Mouse (Mus musculus): ENCODE measurements around the gene Zic1. TPM values are rescaled to one million over a fixed set of nuclear protein-coding genes. Genes with fewer than 3 reads are reported as not detected.

Gene Zic1
- polyA plus RNA-seq, 1 experiment from 2014 or later = not detected

DNA sequence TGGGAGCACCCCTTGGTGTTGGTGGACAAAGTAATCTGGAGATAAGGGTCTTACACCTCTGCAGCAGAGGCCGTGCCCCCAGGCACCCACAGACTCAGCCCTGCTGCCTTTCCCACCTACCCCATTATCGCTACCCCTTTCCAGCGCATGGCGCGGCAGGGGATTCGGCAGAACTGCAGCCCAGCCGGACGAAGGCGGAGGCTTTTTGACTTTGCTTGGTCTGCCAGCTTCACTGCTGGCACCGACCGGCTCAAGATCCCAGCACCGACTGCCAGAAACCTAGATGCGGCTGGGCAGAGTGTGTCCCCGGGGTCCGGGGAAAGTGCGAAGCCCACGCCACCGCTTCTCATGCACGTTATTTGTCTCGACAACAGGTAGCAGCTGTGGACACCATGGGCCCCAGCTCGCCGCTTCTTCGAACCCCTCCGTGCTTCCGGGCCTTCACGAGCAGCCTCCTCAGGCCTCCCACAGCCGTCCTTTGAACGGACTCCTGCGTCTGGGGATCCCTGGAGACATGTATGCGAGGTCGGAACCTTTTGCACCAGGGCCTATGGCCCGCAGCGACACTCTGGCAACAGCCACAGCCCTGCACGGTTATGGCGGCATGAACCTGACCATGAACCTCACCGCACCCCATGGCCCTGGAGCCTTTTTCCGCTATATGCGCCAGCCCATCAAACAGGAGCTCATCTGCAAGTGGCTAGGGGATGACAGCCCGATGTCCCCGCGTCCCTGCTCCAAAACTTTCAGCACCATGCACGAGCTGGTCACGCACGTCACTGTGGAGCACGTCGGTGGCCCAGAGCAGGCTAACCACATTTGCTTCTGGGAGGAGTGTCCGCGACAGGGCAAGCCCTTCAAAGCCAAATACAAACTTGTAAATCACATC, 13.0 kb upstream of the Zic1 start:
- H3K4me2 ChIP-seq (replicated peaks; ENCODE audit: low read depth, low read length) = no peak overlapping the region

DNA sequence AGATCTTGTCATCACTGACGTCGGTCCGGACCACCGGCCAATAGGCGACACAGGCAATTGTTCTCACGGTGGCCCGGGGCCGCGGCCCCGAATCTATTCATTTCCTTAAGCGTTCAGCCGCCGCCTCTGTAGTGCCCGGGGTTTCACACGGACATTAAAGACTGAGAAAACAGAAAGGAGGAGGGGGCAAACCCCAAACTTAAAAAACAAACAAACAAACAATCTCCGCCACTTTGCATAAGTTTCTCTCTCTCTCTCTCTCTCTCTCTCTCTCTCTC, 12.2 kb upstream of the Zic1 start:
- Histone ChIP-seq H3K4me1 (ENCODE audit: insufficient read depth, low read length) (no peaks in the 10 kb centered on the region), H3K4me2 (replicated peaks; ENCODE audit: low read depth, low read length) (no peak overlapping the region), H3K36me3 (ENCODE audit: insufficient read depth, low read length) (no peaks in the 10 kb centered on the region), H3K9me3 (ENCODE audit: low read length) (no peaks in the 10 kb centered on the region), H3K4me3 (ENCODE audit: low read length) (no peak overlapping the region), H3K27me3 (ENCODE audit: insufficient read depth, low read length) (peaks cover 93% of the 10 kb centered on the region), H3K9ac (replicated peaks; ENCODE audit: low read length) (no peak overlapping the region), H3K27ac (ENCODE audit: low read length) (no peak overlapping the region)
- no peak for ATAC-seq (ENCODE audit: low FRiP score, low TSS enrichment)
- WGBS = 1% methylated on average over 16 of the region's 16 CpGs

More for the DNA sequence above, 13.0 kb upstream of the Zic1 start:
- no peak for ATAC-seq (ENCODE audit: low FRiP score, low TSS enrichment)
- Histone ChIP-seq H3K27ac (ENCODE audit: low read length) (no peak overlapping the region), H3K27me3 (ENCODE audit: insufficient read depth, low read length) (peaks cover 97% of the 10 kb centered on the region), H3K36me3 (ENCODE audit: insufficient read depth, low read length) (no peaks in the 10 kb centered on the region), H3K9me3 (ENCODE audit: low read length) (no peaks in the 10 kb centered on the region), H3K4me3 (ENCODE audit: low read length) (no peak overlapping the region), H3K9ac (replicated peaks; ENCODE audit: low read length) (no peak overlapping the region), H3K4me1 (ENCODE audit: insufficient read depth, low read length) (no peaks in the 10 kb centered on the region)
- WGBS = under 1% methylated on average over 48 of the region's 48 CpGs

DNA sequence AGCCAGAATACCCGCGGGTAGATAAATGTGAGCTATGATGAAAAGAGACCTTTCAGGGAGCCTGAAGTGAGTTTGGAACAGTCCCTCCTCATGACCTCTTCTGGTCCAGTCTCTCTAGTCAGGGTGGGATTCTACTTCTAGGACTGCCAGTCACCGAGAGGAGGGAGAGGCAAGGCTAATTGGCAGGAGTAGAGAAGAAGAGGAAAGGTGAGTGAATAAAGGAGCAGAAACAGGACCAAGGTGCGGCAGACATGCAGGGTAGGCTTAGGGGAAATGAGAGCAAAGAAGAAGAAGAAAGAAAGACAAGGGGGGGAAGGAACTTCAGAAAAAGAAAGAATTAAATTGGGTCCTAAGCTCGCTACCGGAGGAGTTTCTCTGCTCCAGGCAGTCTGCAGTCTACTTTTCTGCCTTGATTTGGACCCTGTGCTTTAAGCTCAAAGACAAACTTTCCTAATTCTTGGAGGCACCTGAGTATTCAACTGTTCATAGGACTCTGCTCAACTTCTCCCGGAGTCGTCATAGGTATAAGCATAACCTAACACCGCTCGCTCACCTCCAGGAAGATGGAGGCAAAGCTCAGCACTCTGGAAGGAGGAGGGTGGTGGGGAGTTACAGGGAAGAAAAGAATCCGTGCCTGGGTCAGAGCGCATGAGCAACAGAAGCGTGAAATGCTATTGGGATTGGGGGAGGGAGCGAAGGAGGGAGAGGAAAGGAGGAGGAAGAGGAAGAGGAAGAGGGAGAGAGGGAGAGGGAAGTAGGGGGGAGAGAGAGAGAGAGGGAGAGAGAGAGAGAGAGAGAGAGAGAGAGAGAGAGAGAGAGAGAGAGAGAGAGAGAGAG, 11.6 kb upstream of the Zic1 start:
- no peak overlapping the region for H3K27ac ChIP-seq (ENCODE audit: low read length)
- ATAC-seq (ENCODE audit: low FRiP score, low TSS enrichment) = no peak
- H3K4me1 ChIP-seq (ENCODE audit: insufficient read depth, low read length) = no peaks in the 10 kb centered on the region
- H3K4me3 ChIP-seq (ENCODE audit: low read length) = no peak overlapping the region
- H3K36me3 ChIP-seq (ENCODE audit: insufficient read depth, low read length) = no peaks in the 10 kb centered on the region
- WGBS = 3% methylated on average over 14 of the region's 14 CpGs
- H3K4me2 ChIP-seq (replicated peaks; ENCODE audit: low read depth, low read length) = no peak overlapping the region
- H3K9me3 ChIP-seq (ENCODE audit: low read length) = no peaks in the 10 kb centered on the region
- peaks cover 93% of the 10 kb centered on the region for H3K27me3 ChIP-seq (ENCODE audit: insufficient read depth, low read length)
- no peak overlapping the region for H3K9ac ChIP-seq (replicated peaks; ENCODE audit: low read length)

DNA sequence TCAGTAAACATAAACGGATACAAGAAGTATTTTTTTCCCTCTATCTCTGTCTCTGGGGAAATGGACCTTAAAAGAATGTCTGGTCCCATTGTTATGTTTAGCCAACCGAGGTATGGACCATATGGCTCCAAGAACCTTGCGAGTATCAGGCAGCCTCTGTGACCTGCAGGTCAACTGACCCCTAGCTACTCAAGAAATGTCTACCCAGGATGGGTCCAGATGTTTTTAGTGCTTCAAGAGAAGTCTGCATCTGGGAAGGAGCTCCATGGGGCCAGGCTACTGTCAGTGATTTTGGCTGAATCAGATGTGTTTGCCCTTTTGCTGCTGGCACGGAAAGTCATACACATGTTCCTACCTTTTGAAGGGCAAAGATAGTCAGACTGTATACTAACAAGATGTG, 9.1 kb upstream of the Zic1 start:
- WGBS = 6% methylated on average over 4 of the region's 4 CpGs
- Histone ChIP-seq H3K4me3 (ENCODE audit: low read length) (no peak overlapping the region), H3K4me2 (replicated peaks; ENCODE audit: low read depth, low read length) (no peak overlapping the region), H3K4me1 (ENCODE audit: insufficient read depth, low read length) (no peaks in the 10 kb centered on the region), H3K27ac (ENCODE audit: low read length) (no peak overlapping the region), H3K27me3 (ENCODE audit: insufficient read depth, low read length) (peaks cover 96% of the 10 kb centered on the region), H3K36me3 (ENCODE audit: insufficient read depth, low read length) (no peaks in the 10 kb centered on the region), H3K9ac (replicated peaks; ENCODE audit: low read length) (no peak overlapping the region), H3K9me3 (ENCODE audit: low read length) (no peaks in the 10 kb centered on the region)
- no peak for ATAC-seq (ENCODE audit: low FRiP score, low TSS enrichment)

DNA sequence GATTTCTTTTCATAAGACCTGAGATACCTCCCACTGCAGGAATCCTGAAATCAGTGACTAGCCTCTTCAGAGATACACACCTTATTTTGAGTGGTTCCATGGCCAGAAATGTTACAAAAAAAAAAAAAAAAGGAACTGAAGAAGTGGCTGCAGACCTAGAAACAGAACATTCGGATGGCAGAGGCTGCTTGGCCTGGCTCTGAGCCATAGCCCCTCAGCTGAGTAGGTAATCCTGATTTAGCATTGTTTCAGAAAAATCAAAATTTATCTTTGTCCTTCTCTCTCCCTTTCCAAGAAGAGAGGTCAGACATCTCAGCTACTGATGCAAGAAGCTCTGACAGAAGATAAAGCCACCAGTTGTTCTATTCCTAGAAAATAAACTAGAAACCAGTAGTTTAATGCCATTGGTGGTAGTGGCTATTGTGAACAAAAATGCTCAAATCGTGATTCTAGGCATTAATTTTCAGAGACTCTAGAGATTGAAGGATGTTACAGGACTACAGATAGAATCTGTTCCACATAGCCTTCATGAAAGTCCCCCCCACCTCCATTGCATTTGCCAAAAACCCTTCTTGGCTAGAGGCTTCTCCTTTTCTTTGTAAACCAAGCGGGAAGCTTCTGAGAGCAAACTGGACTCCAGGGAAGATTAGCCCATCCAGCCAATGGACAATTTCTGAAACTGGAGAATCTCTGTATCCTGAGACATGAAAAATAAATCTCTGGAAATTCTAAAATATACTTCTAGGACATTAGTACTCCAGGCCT, 8.4 kb upstream of the Zic1 start:
- H3K27ac ChIP-seq (ENCODE audit: low read length) = no peak overlapping the region
- H3K27me3 ChIP-seq (ENCODE audit: insufficient read depth, low read length) = peaks cover 96% of the 10 kb centered on the region
- WGBS = 23% methylated on average over 3 of the region's 3 CpGs
- H3K9ac ChIP-seq (replicated peaks; ENCODE audit: low read length) = no peak overlapping the region
- no peaks in the 10 kb centered on the region for H3K9me3 ChIP-seq (ENCODE audit: low read length)
- ATAC-seq (ENCODE audit: low FRiP score, low TSS enrichment) = no peak
- no peaks in the 10 kb centered on the region for H3K4me1 ChIP-seq (ENCODE audit: insufficient read depth, low read length)
- no peak overlapping the region for H3K4me2 ChIP-seq (replicated peaks; ENCODE audit: low read depth, low read length)
- no peaks in the 10 kb centered on the region for H3K36me3 ChIP-seq (ENCODE audit: insufficient read depth, low read length)
- H3K4me3 ChIP-seq (ENCODE audit: low read length) = no peak overlapping the region

DNA sequence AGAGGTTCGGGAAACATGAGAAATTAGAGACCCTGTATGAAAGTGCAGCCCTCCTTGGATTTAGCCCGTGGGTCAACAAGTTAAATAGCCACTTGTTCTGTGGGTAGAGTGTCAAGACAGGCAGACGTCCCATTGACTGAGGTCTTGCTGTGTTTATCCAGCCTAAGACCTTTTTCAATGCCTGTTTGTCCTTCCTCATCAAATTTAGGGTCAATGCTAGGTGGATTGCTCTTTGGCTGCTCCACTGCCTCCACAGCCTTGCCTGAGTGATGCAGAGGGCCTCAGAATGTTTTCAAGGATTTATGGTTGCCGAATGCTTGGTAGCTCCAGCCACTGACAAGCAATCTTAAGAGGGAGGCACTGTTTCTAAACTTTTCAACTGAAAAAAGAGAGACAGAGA, 6.0 kb upstream of the Zic1 start:
- no peak overlapping the region for H3K4me2 ChIP-seq (replicated peaks; ENCODE audit: low read depth, low read length)
- H3K27ac ChIP-seq (ENCODE audit: low read length) = no peak overlapping the region
- peaks cover 96% of the 10 kb centered on the region for H3K27me3 ChIP-seq (ENCODE audit: insufficient read depth, low read length)
- H3K9me3 ChIP-seq (ENCODE audit: low read length) = no peaks in the 10 kb centered on the region
- WGBS = 7% methylated on average over 4 of the region's 4 CpGs
- no peaks in the 10 kb centered on the region for H3K4me1 ChIP-seq (ENCODE audit: insufficient read depth, low read length)
- H3K36me3 ChIP-seq (ENCODE audit: insufficient read depth, low read length) = no peaks in the 10 kb centered on the region
- no peak overlapping the region for H3K9ac ChIP-seq (replicated peaks; ENCODE audit: low read length)
- no peak for ATAC-seq (ENCODE audit: low FRiP score, low TSS enrichment)
- no peak overlapping the region for H3K4me3 ChIP-seq (ENCODE audit: low read length)

DNA sequence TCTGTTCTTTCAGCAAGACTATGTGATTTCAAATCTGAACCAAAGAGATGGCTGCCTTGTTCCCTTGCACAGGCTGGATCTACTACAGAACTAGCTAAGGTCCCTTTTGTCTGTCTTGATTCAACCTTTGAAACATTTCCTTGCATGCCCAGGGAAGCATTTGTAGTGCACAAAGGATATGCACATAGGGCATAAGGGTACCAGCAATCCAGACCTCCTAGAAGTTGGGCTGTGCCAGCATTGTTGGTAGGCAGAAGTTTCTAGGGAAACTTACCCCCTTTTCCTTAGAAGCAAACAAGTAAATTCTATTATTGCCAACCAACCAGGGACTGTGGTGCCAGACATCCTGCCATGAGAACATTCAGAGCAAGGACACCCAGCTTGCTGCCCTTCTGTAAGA, 5.4 kb upstream of the Zic1 start:
- no peak for ATAC-seq (ENCODE audit: low FRiP score, low TSS enrichment)
- Histone ChIP-seq H3K4me1 (ENCODE audit: insufficient read depth, low read length) (no peaks in the 10 kb centered on the region), H3K9me3 (ENCODE audit: low read length) (no peaks in the 10 kb centered on the region), H3K27me3 (ENCODE audit: insufficient read depth, low read length) (peaks cover 95% of the 10 kb centered on the region), H3K36me3 (ENCODE audit: insufficient read depth, low read length) (no peaks in the 10 kb centered on the region), H3K9ac (replicated peaks; ENCODE audit: low read length) (no peak overlapping the region), H3K4me3 (ENCODE audit: low read length) (no peak overlapping the region), H3K27ac (ENCODE audit: low read length) (no peak overlapping the region), H3K4me2 (replicated peaks; ENCODE audit: low read depth, low read length) (no peak overlapping the region)

DNA sequence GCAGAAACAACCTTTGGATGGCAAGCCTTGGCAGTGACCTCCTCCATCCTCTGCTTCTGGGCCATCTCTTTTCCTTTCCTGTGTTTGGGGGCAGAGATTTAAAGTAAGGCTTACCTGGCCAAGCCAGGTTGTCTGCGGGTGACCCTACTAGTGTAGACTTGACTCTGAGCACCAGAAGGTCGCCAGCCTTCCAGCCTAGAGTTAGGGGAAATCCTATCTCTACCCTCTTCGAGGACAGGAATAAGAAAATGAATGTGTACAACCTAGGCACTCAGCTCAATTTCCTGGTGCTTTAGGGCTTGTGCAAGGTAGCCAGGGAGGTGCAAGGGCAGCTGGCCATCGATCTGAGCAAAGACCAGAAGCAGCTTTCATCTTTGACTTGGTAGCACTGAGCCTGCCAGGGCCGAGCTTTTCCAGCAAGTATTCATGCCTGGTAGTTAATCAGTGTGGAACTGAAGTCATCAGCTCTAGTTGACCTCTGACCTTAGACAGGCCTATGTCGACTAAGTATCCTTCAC, 4.6 kb upstream of the Zic1 start:
- Histone ChIP-seq H3K27ac (ENCODE audit: low read length) (no peak overlapping the region), H3K27me3 (ENCODE audit: insufficient read depth, low read length) (peaks cover 94% of the 10 kb centered on the region), H3K4me2 (replicated peaks; ENCODE audit: low read depth, low read length) (no peak overlapping the region), H3K4me3 (ENCODE audit: low read length) (no peak overlapping the region), H3K36me3 (ENCODE audit: insufficient read depth, low read length) (no peaks in the 10 kb centered on the region), H3K4me1 (ENCODE audit: insufficient read depth, low read length) (no peaks in the 10 kb centered on the region), H3K9me3 (ENCODE audit: low read length) (no peaks in the 10 kb centered on the region), H3K9ac (replicated peaks; ENCODE audit: low read length) (no peak overlapping the region)
- no peak for ATAC-seq (ENCODE audit: low FRiP score, low TSS enrichment)
- WGBS = 12% methylated on average over 6 of the region's 6 CpGs

DNA sequence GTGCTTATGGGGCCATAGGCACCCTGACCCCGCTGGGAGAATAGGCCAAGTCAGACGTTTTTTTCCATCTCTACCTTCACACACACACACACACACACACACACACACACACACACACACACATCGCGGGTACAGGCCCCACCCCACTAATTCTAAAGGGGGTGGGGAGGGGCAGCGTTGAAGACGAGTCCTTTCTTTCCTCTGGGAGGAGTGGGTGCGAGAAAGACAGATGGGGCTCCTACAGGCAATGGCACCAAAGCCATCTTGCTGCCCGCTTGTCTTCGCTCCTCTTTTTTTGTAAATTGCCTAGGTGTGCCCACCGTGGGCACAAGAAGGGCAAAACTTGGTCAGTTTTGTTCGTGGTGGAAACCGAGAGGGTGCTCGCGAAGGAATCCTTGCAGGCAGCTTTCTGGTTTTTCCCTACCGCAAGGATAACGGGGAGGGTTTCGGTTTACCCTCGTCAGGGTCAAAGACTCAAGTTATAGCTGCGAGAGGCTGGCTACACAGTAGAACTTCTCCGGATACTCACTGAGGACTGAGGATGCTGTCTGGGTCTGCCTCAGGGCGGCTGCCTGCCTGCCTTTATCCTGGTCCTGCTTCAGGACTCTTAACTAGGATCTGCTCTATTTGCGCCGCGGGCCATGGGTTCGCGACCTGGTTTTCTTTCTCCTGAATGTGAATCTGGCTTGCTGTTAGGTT, 3.8 kb upstream of the Zic1 start:
- Histone ChIP-seq H3K36me3 (ENCODE audit: insufficient read depth, low read length) (no peaks in the 10 kb centered on the region), H3K9me3 (ENCODE audit: low read length) (no peaks in the 10 kb centered on the region), H3K4me3 (ENCODE audit: low read length) (no peak overlapping the region), H3K9ac (replicated peaks; ENCODE audit: low read length) (no peak overlapping the region), H3K4me2 (replicated peaks; ENCODE audit: low read depth, low read length) (no peak overlapping the region), H3K4me1 (ENCODE audit: insufficient read depth, low read length) (peaks cover 6% of the 10 kb centered on the region; the same call in 1 of the 2 replicates), H3K27me3 (ENCODE audit: insufficient read depth, low read length) (peaks cover 94% of the 10 kb centered on the region), H3K27ac (ENCODE audit: low read length) (no peak overlapping the region)
- ATAC-seq (ENCODE audit: low FRiP score, low TSS enrichment) = no peak
- WGBS = 3% methylated on average over 26 of the region's 26 CpGs

All from kidney, embryonic 16.5 days (tissue).